Mouse (Mus musculus): Measurements from ENCODE around the gene Mmp17. TPM values are rescaled to one million over a fixed set of nuclear protein-coding genes. Genes with fewer than 3 reads are reported as not detected.
"Not testable (repeated sequence)": the region's sequence is repeated elsewhere in the genome, so short reads cannot be mapped to it uniquely, and the experiment has no call there.

Gene Mmp17
- polyA plus RNA-seq, 1 experiment from 2014 or later, result 5.3 TPM

- no peaks in the 10 kb centered on the region for H3K9me3 ChIP-seq
- 0 out of 2 replicates have a peak overlapping the region, but pooled peaks have one; percentile 26 for H3K9ac ChIP-seq
- 45% methylated on average over 19 of the region's 19 CpGs for WGBS
- peak; percentile 57; the same call in 1 of the 2 replicates for ATAC-seq (ENCODE audit: low read depth)
- no peaks in the 10 kb centered on the region for H3K27me3 ChIP-seq
- H3K4me1 ChIP-seq (replicated peaks), result peaks cover 16% of the 10 kb centered on the region
- peaks cover 29% of the 10 kb centered on the region; the same call in 1 of the 2 replicates for H3K36me3 ChIP-seq
- H3K4me2 ChIP-seq, result no peak overlapping the region
- no peak overlapping the region for H3K27ac ChIP-seq (replicated peaks)
- H3K4me3 ChIP-seq, result no peak overlapping the region
These were observed 10.4 kb downstream of the Mmp17 start for GRCm38 (mm10) chr5:129594116-129595114.

- no peak for ATAC-seq (ENCODE audit: low read depth)
- Histone ChIP-seq H3K4me2 (no peak overlapping the region), H3K9ac (no peak overlapping the region), H3K27ac (replicated peaks) (no peak overlapping the region), H3K27me3 (no peaks in the 10 kb centered on the region), H3K4me3 (no peak overlapping the region), H3K36me3 (peaks cover 36% of the 10 kb centered on the region), H3K9me3 (no peaks in the 10 kb centered on the region), H3K4me1 (replicated peaks) (no peaks in the 10 kb centered on the region)
- 35% methylated on average over 16 of the region's 16 CpGs for WGBS
These were observed 18.1 kb downstream of the Mmp17 start for GRCm38 (mm10) chr5:129602071-129602487.

- Histone ChIP-seq H3K4me1 (replicated peaks) (no peaks in the 10 kb centered on the region), H3K4me3 (no peak overlapping the region), H3K9ac (no peak overlapping the region), H3K9me3 (no peaks in the 10 kb centered on the region), H3K4me2 (no peak overlapping the region), H3K27ac (replicated peaks) (no peak overlapping the region), H3K36me3 (peaks cover 10% of the 10 kb centered on the region), H3K27me3 (no peaks in the 10 kb centered on the region)
- ATAC-seq (ENCODE audit: low read depth), result no peak
- 82% methylated on average over 8 of the region's 8 CpGs for WGBS
These were observed 23.5 kb downstream of the Mmp17 start for GRCm38 (mm10) chr5:129607476-129607875.

- Histone ChIP-seq H3K27me3 (no peaks in the 10 kb centered on the region), H3K4me3 (no peak overlapping the region), H3K9ac (no peak overlapping the region), H3K36me3 (peaks cover 10% of the 10 kb centered on the region; the same call in 1 of the 2 replicates), H3K4me2 (no peak overlapping the region), H3K9me3 (no peaks in the 10 kb centered on the region), H3K27ac (replicated peaks) (no peak overlapping the region), H3K4me1 (replicated peaks) (no peaks in the 10 kb centered on the region)
- ATAC-seq (ENCODE audit: low read depth), result peak; percentile 71
- WGBS, result 25% methylated on average over 1 of the region's 1 CpGs
These were observed 27.1 kb downstream of the Mmp17 start for GRCm38 (mm10) chr5:129611060-129611459.

GRCm38 (mm10) chr5:129620600-129620999, 36.6 kb downstream of the Mmp17 start:
- H3K4me2 ChIP-seq; H3K9me3 ChIP-seq; ATAC-seq (ENCODE audit: low read depth); H3K36me3 ChIP-seq; H3K27me3 ChIP-seq; H3K27ac ChIP-seq (replicated peaks); H3K4me3 ChIP-seq; H3K9ac ChIP-seq; H3K4me1 ChIP-seq (replicated peaks): not testable (repeated sequence)
- WGBS, result 68% methylated on average over 9 of the region's 9 CpGs

- Histone ChIP-seq H3K27me3 (no peaks in the 10 kb centered on the region), H3K4me3 (no peak overlapping the region), H3K9ac (no peak overlapping the region), H3K4me2 (no peak overlapping the region), H3K27ac (replicated peaks) (no peak overlapping the region), H3K4me1 (replicated peaks) (no peaks in the 10 kb centered on the region), H3K36me3 (no peaks in the 10 kb centered on the region), H3K9me3 (no peaks in the 10 kb centered on the region)
- no peak for ATAC-seq (ENCODE audit: low read depth)
- 78% methylated on average over 5 of the region's 5 CpGs for WGBS
These were observed 37.4 kb downstream of the Mmp17 start for GRCm38 (mm10) chr5:129621361-129621760.

- Histone ChIP-seq H3K4me1 (replicated peaks) (no peaks in the 10 kb centered on the region), H3K27me3 (no peaks in the 10 kb centered on the region), H3K4me3 (no peak overlapping the region), H3K27ac (replicated peaks) (no peak overlapping the region), H3K4me2 (no peak overlapping the region), H3K36me3 (no peaks in the 10 kb centered on the region), H3K9me3 (no peaks in the 10 kb centered on the region), H3K9ac (no peak overlapping the region)
- WGBS, result 92% methylated on average over 6 of the region's 6 CpGs
- ATAC-seq (ENCODE audit: low read depth), result no peak
These were observed 42.1 kb downstream of the Mmp17 start for GRCm38 (mm10) chr5:129626099-129626498.

GRCm38 (mm10) chr5:129626586-129626985, 42.6 kb downstream of the Mmp17 start:
- WGBS, result 79% methylated on average over 4 of the region's 4 CpGs

GRCm38 (mm10) chr5:129632270-129633250, 48.6 kb downstream of the Mmp17 start:
- 91% methylated on average over 2 of the region's 2 CpGs for WGBS
- not testable (repeated sequence) for ATAC-seq (ENCODE audit: low read depth); H3K4me2 ChIP-seq

More at GRCm38 (mm10) chr5:129626586-129626985, 42.6 kb downstream of the Mmp17 start:
- ATAC-seq (ENCODE audit: low read depth); H3K9me3 ChIP-seq; H3K4me3 ChIP-seq; H3K27me3 ChIP-seq; H3K36me3 ChIP-seq; H3K4me2 ChIP-seq; H3K9ac ChIP-seq; H3K27ac ChIP-seq (replicated peaks); H3K4me1 ChIP-seq (replicated peaks): not testable (repeated sequence)

GRCm38 (mm10) chr5:129650858-129651257, 66.9 kb downstream of the Mmp17 start:
- no peaks in the 10 kb centered on the region for H3K9me3 ChIP-seq
- no peak overlapping the region for H3K27ac ChIP-seq (replicated peaks)
- ATAC-seq (ENCODE audit: low read depth), result no peak
- no peaks in the 10 kb centered on the region for H3K27me3 ChIP-seq
- 87% methylated on average over 5 of the region's 5 CpGs for WGBS
- no peak overlapping the region for H3K4me2 ChIP-seq
- H3K9ac ChIP-seq, result no peak overlapping the region
- H3K36me3 ChIP-seq, result peaks cover 16% of the 10 kb centered on the region
- no peak overlapping the region for H3K4me3 ChIP-seq
- H3K4me1 ChIP-seq (replicated peaks), result no peaks in the 10 kb centered on the region

More at GRCm38 (mm10) chr5:129632270-129633250, 48.6 kb downstream of the Mmp17 start:
- not testable (repeated sequence) for H3K9ac ChIP-seq; H3K4me1 ChIP-seq (replicated peaks); H3K9me3 ChIP-seq; H3K4me3 ChIP-seq; H3K27ac ChIP-seq (replicated peaks); H3K36me3 ChIP-seq; H3K27me3 ChIP-seq

- H3K27ac ChIP-seq (replicated peaks), result no peak overlapping the region
- H3K36me3 ChIP-seq, result peaks cover 59% of the 10 kb centered on the region
- WGBS, result 98% methylated on average over 10 of the region's 10 CpGs
These were observed 73.0 kb downstream of the Mmp17 start for GRCm38 (mm10) chr5:129657016-129657415.

More at GRCm38 (mm10) chr5:129657016-129657415, 73.0 kb downstream of the Mmp17 start:
- no peak for ATAC-seq (ENCODE audit: low read depth)
- Histone ChIP-seq H3K4me1 (replicated peaks) (no peaks in the 10 kb centered on the region), H3K9ac (no peak overlapping the region), H3K4me2 (no peak overlapping the region), H3K4me3 (no peak overlapping the region), H3K27me3 (no peaks in the 10 kb centered on the region), H3K9me3 (no peaks in the 10 kb centered on the region)
